ENCODE assay signal across 22 mouse cellular contexts in the genomic region with DNA sequence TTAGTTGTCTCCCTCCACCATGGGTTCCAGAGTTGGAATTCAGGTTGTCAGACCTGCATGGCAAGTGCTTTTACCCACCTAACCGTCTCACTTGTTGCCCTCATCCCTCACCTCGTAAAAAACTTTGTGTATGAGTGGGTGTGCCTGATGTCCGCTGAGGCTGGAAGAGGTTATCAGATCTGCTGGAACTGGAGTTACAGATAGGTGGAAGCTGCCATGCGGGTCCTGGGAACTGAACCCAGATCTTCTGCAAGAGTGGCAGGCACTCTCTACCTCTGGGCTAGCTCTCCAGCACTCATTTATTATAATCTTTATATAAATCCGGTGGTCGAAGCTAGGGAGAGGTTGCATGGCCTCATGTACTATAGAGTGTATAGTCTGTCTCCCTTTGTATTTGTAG.
"Had no signal": no experiment of that assay in that cellular context is flagged by ENCODE, and none has a peak within 500 bp of the region (broad histone marks: within the 10 kb centered on the region; RNA-seq: fewer than 3 reads in every experiment).

No protein-coding gene starts in this region.

- H3K4me2 ChIP-seq: lung, embryonic 14.5 days; midbrain, embryonic 11.5 days; neural tube, embryonic 12.5 days; neural tube, embryonic 15.5 days had no signal

- ATAC-seq: intestine, embryonic 16.5 days; lung, postnatal 0 days had no signal

- H3K9me3 ChIP-seq: megakaryocyte, embryonic 14.5 days; neural tube, embryonic 12.5 days; neural tube, embryonic 15.5 days had no signal

- H3K27me3 ChIP-seq: megakaryocyte, embryonic 14.5 days; neural tube, embryonic 12.5 days; neural tube, embryonic 15.5 days had no signal

- H3K27ac ChIP-seq: kidney, postnatal 0 days; left cerebral cortex, adult 2 months; macrophage; neural tube, embryonic 12.5 days; neural tube, embryonic 15.5 days; stomach, postnatal 0 days had no signal

- H3K9ac ChIP-seq: lung, embryonic 14.5 days; neural tube, embryonic 12.5 days; neural tube, embryonic 15.5 days had no signal

- H3K4me3 ChIP-seq: left cerebral cortex, adult 2 months; megakaryocyte, embryonic 14.5 days; neural tube, embryonic 12.5 days; neural tube, embryonic 15.5 days had no signal

- DNase-seq: kidney, adult 18-20 months; kidney, adult 9 months; kidney, postnatal 25 days; layer of hippocampus, postnatal 36 days; lung, embryonic 14.5 days; midbrain, embryonic 14.5 days; right cerebral cortex, adult 18-20 months; right cerebral cortex, postnatal 14 days; right cerebral cortex, postnatal 4 days; thymus, adult 2 months; thymus, postnatal 14 days; thymus, postnatal 4 days had no signal
